Mouse (Mus musculus): ENCODE results near the gene Ccdc154.
A peak's percentile ranks its signal among the peaks of the same experiment; 100 is the strongest.
"Not testable (repeated sequence)": the region's sequence is repeated elsewhere in the genome, so short reads cannot be mapped to it uniquely, and the experiment has no call there.

Gene Ccdc154

DNA sequence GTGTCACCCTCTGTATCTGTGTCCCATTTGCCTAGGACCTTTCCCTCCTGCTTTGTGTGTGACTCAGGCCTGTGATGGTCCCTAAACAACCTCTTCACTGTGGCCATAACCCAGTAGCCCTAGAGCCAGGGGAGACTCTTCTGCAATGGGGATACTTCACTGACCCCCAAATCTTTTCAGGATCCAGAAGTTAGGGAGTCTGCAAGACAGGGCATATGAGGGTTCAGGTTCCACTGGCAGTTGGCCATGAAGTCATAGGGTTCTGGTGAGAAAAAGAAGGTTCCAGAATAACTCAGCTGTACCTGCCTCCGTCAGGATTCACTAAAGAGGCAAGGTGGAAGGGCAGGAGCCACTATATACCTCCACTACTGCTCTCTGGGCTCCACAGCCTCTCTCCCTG lies at the start of gene Ccdc154:
Ccdc154 (plus strand) TSS at position 301 of the 400 bp plus-strand sequence.
- no peak for DNase-seq (ENCODE audit: low spot score)

GRCm38 (mm10) chr17:25114908-25115645 lies 47.2 kb upstream of the Ccdc154 start:
- peak; percentile 54 for DNase-seq (ENCODE audit: low spot score)

DNA sequence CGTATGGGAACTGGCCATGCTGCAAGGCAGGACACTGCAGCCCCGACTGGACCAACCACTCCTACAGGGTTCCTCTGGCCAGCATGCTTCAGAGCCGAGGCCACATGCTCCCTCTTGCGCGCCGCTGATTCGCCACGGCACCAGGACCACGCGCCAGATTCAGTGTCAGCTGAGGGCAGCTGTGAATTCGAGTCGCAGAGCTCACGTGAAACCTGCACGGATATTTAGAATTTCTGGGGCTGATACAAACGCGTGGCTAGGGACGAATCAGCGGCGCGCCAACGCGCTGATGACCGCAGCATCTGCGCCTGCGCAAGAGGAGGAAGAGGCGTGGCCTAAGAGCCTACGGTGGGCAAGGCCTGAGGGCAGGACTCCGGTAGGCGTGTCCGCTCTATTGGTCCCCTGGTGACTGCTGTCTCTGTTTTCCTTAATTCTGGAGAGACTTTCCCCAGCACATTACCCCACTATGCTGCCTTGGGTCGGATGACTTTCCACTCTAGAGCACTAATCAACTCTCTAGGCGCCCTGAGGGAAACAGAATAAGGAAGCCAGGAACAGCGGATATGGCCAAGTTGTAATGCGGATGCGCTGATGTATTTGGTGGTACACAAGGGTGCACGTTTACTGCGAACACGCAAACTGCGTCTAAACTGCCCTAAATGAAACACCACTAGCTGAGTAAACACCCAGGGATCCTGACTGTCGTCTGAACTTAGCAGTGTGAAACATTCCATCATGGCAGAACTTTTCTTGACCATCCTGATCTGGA lies 46.4 kb upstream of the Ccdc154 start, which contains the start of gene Telo2:
Telo2 (minus strand) TSS at position 304 of the 769 bp plus-strand sequence.
- DNase-seq (ENCODE audit: low spot score): peak; percentile 98

- peak; percentile 7 for DNase-seq (ENCODE audit: low spot score)
Measured at GRCm38 (mm10) chr17:25117263-25117662, 45.0 kb upstream of the Ccdc154 start.

GRCm38 (mm10) chr17:25120406-25120805 lies 41.9 kb upstream of the Ccdc154 start, which contains the start of gene Ptx4:
TSS of gene Ptx4 (plus strand) at chr17:25120760.
- DNase-seq (ENCODE audit: low spot score): no peak

GRCm38 (mm10) chr17:25123979-25124378 lies 38.3 kb upstream of the Ccdc154 start:
- DNase-seq (ENCODE audit: low spot score): peak; percentile 34

- not testable (repeated sequence) for DNase-seq (ENCODE audit: low spot score)
Measured at GRCm38 (mm10) chr17:25125442-25126060, 36.7 kb upstream of the Ccdc154 start.

DNA sequence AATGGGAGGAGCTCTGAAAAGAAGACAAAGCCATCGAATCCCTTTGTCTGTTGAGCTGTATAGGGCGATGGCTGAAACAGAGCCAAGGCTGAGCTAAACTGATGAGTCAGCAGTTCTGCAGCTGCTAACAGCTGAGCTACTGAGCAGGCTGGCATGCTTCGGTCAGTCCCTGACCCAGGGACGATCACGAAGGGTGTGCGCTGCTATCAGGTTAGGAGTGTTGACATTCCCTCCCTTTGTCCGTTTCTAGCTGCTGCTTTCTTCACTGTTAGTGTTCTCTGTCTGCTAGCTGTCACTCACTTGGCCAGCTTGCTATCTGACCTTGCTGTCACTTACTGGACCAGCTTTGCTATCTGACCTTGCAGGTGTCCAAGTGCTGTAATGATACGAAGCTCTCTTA lies 35.2 kb upstream of the Ccdc154 start:
- DNase-seq (ENCODE audit: low spot score): peak; percentile 53

GRCm38 (mm10) chr17:25127681-25128080 lies 34.6 kb upstream of the Ccdc154 start:
- DNase-seq (ENCODE audit: low spot score): no peak

GRCm38 (mm10) chr17:25130060-25130459 lies 32.2 kb upstream of the Ccdc154 start:
- DNase-seq (ENCODE audit: low spot score): no peak

GRCm38 (mm10) chr17:25133275-25133698 lies 29.0 kb upstream of the Ccdc154 start, which contains the start of gene Clcn7:
TSS of gene Clcn7 (plus strand) at chr17:25133391.
- DNase-seq (ENCODE audit: low spot score): peak; percentile 96

DNA sequence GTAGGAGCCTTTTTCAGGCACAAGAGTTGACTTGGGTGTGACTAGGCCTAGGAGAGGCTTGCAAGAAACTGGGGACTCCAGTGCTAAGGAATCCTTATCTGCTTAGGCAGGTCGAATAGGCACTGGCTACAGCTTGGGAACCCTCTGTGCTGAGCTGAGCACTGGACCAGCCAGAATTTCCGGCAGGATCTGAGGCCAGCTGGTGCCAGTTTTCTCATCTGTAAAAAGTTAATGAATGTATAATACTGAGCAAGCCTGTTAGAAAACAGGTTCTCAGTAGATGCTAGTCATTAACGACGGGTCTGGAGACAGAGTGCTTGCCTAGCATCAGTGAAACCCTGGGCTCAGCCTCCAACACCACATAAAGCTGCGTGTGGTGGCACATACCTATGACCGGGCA lies 26.6 kb upstream of the Ccdc154 start:
- no peak for DNase-seq (ENCODE audit: low spot score)

DNA sequence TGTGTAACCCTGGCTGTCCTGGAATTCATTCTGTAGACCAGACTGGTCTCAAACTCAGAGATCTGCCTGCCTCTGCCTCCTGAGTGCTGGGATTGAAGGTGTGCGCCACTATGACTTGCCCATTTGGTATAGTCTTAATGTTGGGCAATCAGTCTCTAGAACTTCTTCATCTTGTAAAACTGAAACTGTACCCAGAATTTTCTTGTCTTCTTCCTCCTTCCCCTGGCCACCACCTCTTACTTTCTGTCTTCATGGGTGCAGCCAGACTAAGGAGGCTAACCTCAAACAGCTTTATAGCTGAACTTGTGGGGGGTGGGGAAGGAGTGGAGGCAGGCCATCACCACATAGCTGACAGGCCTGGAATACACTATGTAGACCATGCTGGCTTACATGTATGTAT lies 23.5 kb upstream of the Ccdc154 start:
- no peak for DNase-seq (ENCODE audit: low spot score)

- peak; percentile 28 for DNase-seq (ENCODE audit: low spot score)
Measured at GRCm38 (mm10) chr17:25139960-25140359, 22.3 kb upstream of the Ccdc154 start.

- DNase-seq (ENCODE audit: low spot score): no peak
Measured at GRCm38 (mm10) chr17:25163387-25163786, 1.1 kb downstream of the Ccdc154 start.

DNA sequence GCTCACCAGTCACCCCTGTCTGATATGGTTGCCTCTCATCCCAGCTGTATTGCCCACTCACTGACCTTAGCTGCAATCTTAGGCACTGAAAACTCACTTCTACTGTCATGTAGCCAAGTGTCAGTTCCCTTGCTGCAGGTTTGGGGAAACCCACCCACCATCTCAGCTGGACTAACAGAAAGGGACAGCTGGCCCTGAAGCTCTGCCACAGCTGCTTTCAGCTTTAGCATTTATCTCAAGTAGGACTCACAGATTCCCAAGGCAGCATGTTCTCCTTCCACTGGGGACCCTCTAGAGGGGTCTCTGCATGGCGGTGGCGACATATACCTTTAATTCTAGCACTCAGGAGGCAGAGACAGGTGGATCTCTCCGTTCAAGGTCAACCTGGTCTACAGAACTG lies 2.5 kb downstream of the Ccdc154 start:
- DNase-seq (ENCODE audit: low spot score): no peak

GRCm38 (mm10) chr17:25165970-25166671 lies 3.9 kb downstream of the Ccdc154 start:
- no peak for DNase-seq (ENCODE audit: low spot score)

GRCm38 (mm10) chr17:25169706-25170105 lies 7.4 kb downstream of the Ccdc154 start:
- DNase-seq (ENCODE audit: low spot score): no peak

DNA sequence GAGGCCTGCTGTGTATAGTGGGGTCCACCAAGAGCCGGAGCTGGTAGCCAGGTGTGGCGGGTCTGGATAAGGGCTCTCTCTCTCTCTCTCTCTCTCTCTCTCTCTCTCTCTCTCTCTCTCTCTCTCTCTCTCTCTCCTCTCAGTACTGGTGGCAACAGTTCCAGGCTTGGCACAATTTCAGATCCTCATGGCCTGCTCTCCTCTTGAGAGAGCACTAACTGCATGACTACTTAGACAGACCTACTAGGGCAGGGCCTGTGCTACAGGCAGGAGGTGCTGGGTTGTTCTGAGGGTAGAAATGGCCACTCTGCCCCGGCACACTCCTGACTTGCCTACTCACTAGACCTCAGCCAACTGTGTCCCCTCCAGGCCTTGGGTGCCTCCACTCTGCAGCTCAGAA lies 10.3 kb downstream of the Ccdc154 start:
- no peak for DNase-seq (ENCODE audit: low spot score)

DNA sequence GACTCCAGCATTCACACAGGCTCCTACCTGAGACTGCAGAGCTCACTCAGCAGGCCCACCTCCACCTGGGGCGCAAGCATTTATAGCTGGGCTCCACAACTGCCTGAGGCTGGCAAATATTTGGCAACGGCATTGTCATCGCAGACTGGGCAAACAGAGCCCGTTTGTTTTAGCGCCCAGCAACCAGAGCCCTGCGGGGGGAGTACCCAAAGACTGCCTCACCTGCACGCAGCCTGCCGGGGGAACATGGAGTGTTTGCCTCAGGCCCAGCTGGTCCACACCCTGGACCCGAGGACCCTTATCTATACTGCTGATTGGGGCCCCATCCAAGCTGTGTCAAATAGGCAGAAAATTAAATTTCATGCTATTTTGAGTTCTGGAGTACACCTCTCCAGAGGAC lies 13.2 kb downstream of the Ccdc154 start, which contains the start of gene Gm38655:
Gm38655 (minus strand) TSS at position 61 of the 400 bp plus-strand sequence.
- no peak for DNase-seq (ENCODE audit: low spot score)

- peak; percentile 16 for DNase-seq (ENCODE audit: low spot score)
Measured at GRCm38 (mm10) chr17:25183232-25183631, 21.0 kb downstream of the Ccdc154 start.

Measured in embryo, embryonic 10 days (tissue).